Comparison of ENCODE assay signal across 13 mouse cellular contexts in genomic region chr17:35548636-35549035, GRCm38 (mm10). TPM values are rescaled to one million over a fixed set of nuclear protein-coding genes. Genes with fewer than 3 reads are reported as not detected.
DNase-seq lines count a peak whose midpoint lies in the region; ATAC-seq and TF ChIP-seq lines count a peak whose summit lies in the region.
"Had no signal": no experiment of that assay in that cellular context is flagged by ENCODE, and none has a peak within 500 bp of the region (broad histone marks: within the 10 kb centered on the region; RNA-seq: fewer than 3 reads in every experiment).

No protein-coding gene starts in this region.

- no peak overlapping the region for H3K9ac ChIP-seq in embryonic facial prominence, embryonic 13.5 days
- H3K9ac ChIP-seq in intestine, embryonic 16.5 days (ENCODE audit: low read depth, low read length) = 0 out of 2 replicates have a peak overlapping the region, but pooled peaks have one; percentile 3
- H3K9ac ChIP-seq in intestine, postnatal 0 days (ENCODE audit: low read depth, low read length) = no peak overlapping the region

- peaks cover 15% of the 10 kb centered on the region for H3K4me1 ChIP-seq in embryonic facial prominence, embryonic 13.5 days
- H3K4me1 ChIP-seq in embryonic facial prominence, embryonic 10.5 days = peaks cover 10% of the 10 kb centered on the region; the same call in 1 of the 2 replicates
- H3K4me1 ChIP-seq in intestine, embryonic 16.5 days (ENCODE audit: control insufficient read depth, insufficient read depth, low read length) = peaks cover 9% of the 10 kb centered on the region
- H3K4me1 ChIP-seq in intestine, postnatal 0 days (replicated peaks; ENCODE audit: control insufficient read depth, insufficient read depth, low read length) = no peaks in the 10 kb centered on the region
- H3K4me1 ChIP-seq in embryonic fibroblast, embryonic 13.5 days (ENCODE audit: control insufficient read depth, insufficient read depth, low read length) = peaks cover 4% of the 10 kb centered on the region

- no peak overlapping the region for H3K4me2 ChIP-seq in embryonic facial prominence, embryonic 13.5 days
- no peak overlapping the region for H3K4me2 ChIP-seq in intestine, embryonic 16.5 days (ENCODE audit: low read depth, low read length)
- no peak overlapping the region for H3K4me2 ChIP-seq in intestine, postnatal 0 days (replicated peaks; ENCODE audit: low read depth)

- H3K27ac ChIP-seq in embryonic facial prominence, embryonic 13.5 days = peak overlapping the region; percentile 68
- no peak overlapping the region for H3K27ac ChIP-seq in embryonic facial prominence, embryonic 10.5 days (replicated peaks)
- H3K27ac ChIP-seq in intestine, embryonic 16.5 days (ENCODE audit: low read length) = peak overlapping the region; percentile 54
- no peak overlapping the region for H3K27ac ChIP-seq in intestine, postnatal 0 days (ENCODE audit: low read depth, low read length)
- H3K27ac ChIP-seq in embryonic fibroblast, embryonic 13.5 days (ENCODE audit: insufficient read depth, low read length) = 0 out of 2 replicates have a peak overlapping the region, but pooled peaks have one; percentile 1

- 24% methylated on average over 5 of the region's 5 CpGs for WGBS in embryonic facial prominence, embryonic 13.5 days
- 20% methylated on average over 5 of the region's 5 CpGs for WGBS in embryonic facial prominence, embryonic 10.5 days
- WGBS in intestine, embryonic 16.5 days = 34% methylated on average over 5 of the region's 5 CpGs
- WGBS in intestine, postnatal 0 days = 36% methylated on average over 5 of the region's 5 CpGs

- H3K27me3 ChIP-seq in embryonic facial prominence, embryonic 13.5 days = no peaks in the 10 kb centered on the region
- peaks cover 7% of the 10 kb centered on the region; the same call in 1 of the 2 replicates for H3K27me3 ChIP-seq in embryonic facial prominence, embryonic 10.5 days (replicated peaks; ENCODE audit: low read depth, poor library complexity, severe bottlenecking)
- no peaks in the 10 kb centered on the region for H3K27me3 ChIP-seq in intestine, embryonic 16.5 days (replicated peaks; ENCODE audit: control insufficient read depth, insufficient read depth, low read length)
- no peaks in the 10 kb centered on the region for H3K27me3 ChIP-seq in intestine, postnatal 0 days (replicated peaks; ENCODE audit: control insufficient read depth, insufficient read depth, low read length)

- TF ChIP-seq POLR2A in embryonic fibroblast, embryonic 13.5 days (IDR thresholded peaks at IDR 0.05; ENCODE audit: low read depth, low read length) = no peak

- DNase-seq in embryonic facial prominence, embryonic 10.5 days (ENCODE audit: low spot score) = no peak
- DNase-seq in 3T3-L1 (ENCODE audit: low read depth, low spot score) = peak; percentile 15
- DNase-seq in urinary bladder, postnatal 10 days (ENCODE audit: low spot score) = no peak
- no peak for DNase-seq in layer of hippocampus, adult 11-12 months (ENCODE audit: low spot score)
- DNase-seq: cerebellum, adult 18-20 months; kidney, adult 2 months; thymus, adult 18-20 months had no signal

- no peaks in the 10 kb centered on the region for H3K9me3 ChIP-seq in embryonic facial prominence, embryonic 13.5 days
- 0 out of 2 replicates have a peak, but pooled peaks cover 2% of the 10 kb centered on the region for H3K9me3 ChIP-seq in embryonic facial prominence, embryonic 10.5 days
- H3K9me3 ChIP-seq in intestine, embryonic 16.5 days (ENCODE audit: control insufficient read depth, low read length) = no peaks in the 10 kb centered on the region
- no peaks in the 10 kb centered on the region for H3K9me3 ChIP-seq in intestine, postnatal 0 days (ENCODE audit: control insufficient read depth)
- H3K9me3 ChIP-seq: megakaryocyte, embryonic 14.5 days had no signal

- TF ChIP-seq CTCF in intestine, postnatal 0 days (IDR thresholded peaks at IDR 0.05; ENCODE audit: low read depth) = no peak
- TF ChIP-seq CTCF in embryonic fibroblast, embryonic 13.5 days (IDR thresholded peaks at IDR 0.05; ENCODE audit: borderline replicate concordance, insufficient read depth, low read length) = no peak

- no peaks in the 10 kb centered on the region for H3K36me3 ChIP-seq in embryonic facial prominence, embryonic 13.5 days
- no peaks in the 10 kb centered on the region for H3K36me3 ChIP-seq in embryonic facial prominence, embryonic 10.5 days (replicated peaks)
- H3K36me3 ChIP-seq in intestine, embryonic 16.5 days (ENCODE audit: control insufficient read depth, insufficient read depth, low read length) = no peaks in the 10 kb centered on the region
- H3K36me3 ChIP-seq in intestine, postnatal 0 days (ENCODE audit: control insufficient read depth, insufficient read depth) = no peaks in the 10 kb centered on the region

- ATAC-seq in embryonic facial prominence, embryonic 13.5 days (ENCODE audit: insufficient number of reproducible peaks, insufficient read depth, low FRiP score, low TSS enrichment, low read depth) = no peak
- ATAC-seq in intestine, embryonic 16.5 days = no peak
- no peak for ATAC-seq in intestine, postnatal 0 days

- H3K4me3 ChIP-seq in embryonic facial prominence, embryonic 13.5 days = no peak overlapping the region
- no peak overlapping the region for H3K4me3 ChIP-seq in embryonic facial prominence, embryonic 10.5 days
- H3K4me3 ChIP-seq in intestine, embryonic 16.5 days (ENCODE audit: low read length) = no peak overlapping the region
- H3K4me3 ChIP-seq in intestine, postnatal 0 days (ENCODE audit: low read depth, low read length) = no peak overlapping the region
- H3K4me3 ChIP-seq in embryonic fibroblast, embryonic 13.5 days (ENCODE audit: insufficient read depth, low read length) = no peak overlapping the region
- H3K4me3 ChIP-seq: megakaryocyte, embryonic 14.5 days had no signal

RNA-seq across cellular contexts. Expression of gene Cdsn, which starts 3.3 kb away (rescaled TPM):
- 0.10 TPM in 1 of 2 replicates, not detected in the other for polyA plus RNA-seq in embryonic facial prominence, embryonic 13.5 days (2015; fragmentation: Nextera tagmentation; extraction: Ambion mirVana)
- not detected in 2 replicates for polyA plus RNA-seq in embryonic facial prominence, embryonic 10.5 days (2016; fragmentation: Nextera tagmentation; extraction: Ambion mirVana)
- 0.10 TPM in 2 replicates for polyA plus RNA-seq in intestine, embryonic 16.5 days (2015; fragmentation: Nextera tagmentation; extraction: Ambion mirVana)
- polyA plus RNA-seq in intestine, postnatal 0 days (2015; fragmentation: Nextera tagmentation; extraction: Ambion mirVana) = 0.22 and 0.40 TPM in 2 replicates
- polyA plus RNA-seq in embryonic fibroblast, embryonic 13.5 days (2011; ENCODE audit: insufficient read length, low read depth, missing spikeins) = 19.8 and 28.6 TPM in 2 replicates
- polyA plus RNA-seq: liver, adult 2 months had no signal

RNA-seq across cellular contexts. Expression of gene Psors1c2, which starts 15.6 kb away (rescaled TPM):
- polyA plus RNA-seq in embryonic facial prominence, embryonic 13.5 days (2015; fragmentation: Nextera tagmentation; extraction: Ambion mirVana) = 1.5 and 1.9 TPM in 2 replicates
- 1.6 and 1.9 TPM in 2 replicates for polyA plus RNA-seq in embryonic facial prominence, embryonic 10.5 days (2016; fragmentation: Nextera tagmentation; extraction: Ambion mirVana)
- polyA plus RNA-seq in intestine, embryonic 16.5 days (2015; fragmentation: Nextera tagmentation; extraction: Ambion mirVana) = 0.66 and 0.81 TPM in 2 replicates
- not detected in 2 replicates for polyA plus RNA-seq in intestine, postnatal 0 days (2015; fragmentation: Nextera tagmentation; extraction: Ambion mirVana)
- 0.63 TPM in 1 of 2 replicates, not detected in the other for polyA plus RNA-seq in embryonic fibroblast, embryonic 13.5 days (2011; ENCODE audit: insufficient read length, low read depth, missing spikeins)
- polyA plus RNA-seq: liver, adult 2 months had no signal

RNA-seq across cellular contexts. Expression of gene 2300002M23Rik, which starts 18.6 kb away (rescaled TPM):
- 0.27 and 0.28 TPM in 2 replicates for polyA plus RNA-seq in embryonic facial prominence, embryonic 13.5 days (2015; fragmentation: Nextera tagmentation; extraction: Ambion mirVana)
- not detected in 2 replicates for polyA plus RNA-seq in embryonic facial prominence, embryonic 10.5 days (2016; fragmentation: Nextera tagmentation; extraction: Ambion mirVana)
- polyA plus RNA-seq in intestine, embryonic 16.5 days (2015; fragmentation: Nextera tagmentation; extraction: Ambion mirVana) = not detected in 2 replicates
- not detected in 2 replicates for polyA plus RNA-seq in intestine, postnatal 0 days (2015; fragmentation: Nextera tagmentation; extraction: Ambion mirVana)
- polyA plus RNA-seq in embryonic fibroblast, embryonic 13.5 days (2011; ENCODE audit: insufficient read length, low read depth, missing spikeins) = not detected in 2 replicates
- polyA plus RNA-seq: liver, adult 2 months had no signal

RNA-seq across cellular contexts. Expression of gene Cchcr1, which starts 31.7 kb away (rescaled TPM):
- 23.2 and 24.2 TPM in 2 replicates for polyA plus RNA-seq in embryonic facial prominence, embryonic 13.5 days (2015; fragmentation: Nextera tagmentation; extraction: Ambion mirVana)
- 24.2 and 25.0 TPM in 2 replicates for polyA plus RNA-seq in embryonic facial prominence, embryonic 10.5 days (2016; fragmentation: Nextera tagmentation; extraction: Ambion mirVana)
- 12.5 and 15.7 TPM in 2 replicates for polyA plus RNA-seq in intestine, embryonic 16.5 days (2015; fragmentation: Nextera tagmentation; extraction: Ambion mirVana)
- 4.8 and 5.0 TPM in 2 replicates for polyA plus RNA-seq in intestine, postnatal 0 days (2015; fragmentation: Nextera tagmentation; extraction: Ambion mirVana)
- polyA plus RNA-seq in embryonic fibroblast, embryonic 13.5 days (2011; ENCODE audit: insufficient read length, low read depth, missing spikeins) = 18.6 and 22.8 TPM in 2 replicates

RNA-seq across cellular contexts. Expression of gene Tcf19, which starts 32.0 kb away (rescaled TPM):
- polyA plus RNA-seq in embryonic facial prominence, embryonic 13.5 days (2015; fragmentation: Nextera tagmentation; extraction: Ambion mirVana) = 74.1 and 78.2 TPM in 2 replicates
- polyA plus RNA-seq in embryonic facial prominence, embryonic 10.5 days (2016; fragmentation: Nextera tagmentation; extraction: Ambion mirVana) = 43.7 and 45.5 TPM in 2 replicates
- 57.7 and 68.3 TPM in 2 replicates for polyA plus RNA-seq in intestine, embryonic 16.5 days (2015; fragmentation: Nextera tagmentation; extraction: Ambion mirVana)
- 23.0 and 24.2 TPM in 2 replicates for polyA plus RNA-seq in intestine, postnatal 0 days (2015; fragmentation: Nextera tagmentation; extraction: Ambion mirVana)
- 25.5 and 30.6 TPM in 2 replicates for polyA plus RNA-seq in embryonic fibroblast, embryonic 13.5 days (2011; ENCODE audit: insufficient read length, low read depth, missing spikeins)

Comparison
In these comparisons a context has a peak if more than half of its experiments do, and no peak if none do; other contexts are left out.
1. H3K27ac ChIP-seq: peak in embryonic facial prominence, embryonic 13.5 days (single experiment), intestine, embryonic 16.5 days (single experiment) and embryonic fibroblast, embryonic 13.5 days (single experiment); none in embryonic facial prominence, embryonic 10.5 days (single experiment) and intestine, postnatal 0 days (single experiment).
2. RNA of gene Cdsn, which starts 3.3 kb away (polyA plus RNA-seq): 19.8 to 28.6 TPM in embryonic fibroblast, embryonic 13.5 days; 0.22 to 0.40 TPM in intestine, postnatal 0 days, 0.10 TPM in intestine, embryonic 16.5 days, 0.10 TPM in embryonic facial prominence, embryonic 13.5 days and not detected in embryonic facial prominence, embryonic 10.5 days; every median in the first group is over 10 times any median in the second.